Mouse (Mus musculus) hindbrain, embryonic 13.5 days (tissue): Measurements from ENCODE around the gene Iqgap2. TPM values are rescaled to one million over a fixed set of nuclear protein-coding genes. Genes with fewer than 3 reads are reported as not detected.
A peak's percentile ranks its signal among the peaks of the same experiment; 100 is the strongest.

ENCODE experiments used
- ATAC-seq: fragments of 200-750 bp; cut with Nextera tagmentation; 2 replicates; pipeline ENCODE4 v1.8.0; 2017; ENCODE audit warnings: moderate TSS enrichment; ENCODE audit not compliant: low FRiP score
- H3K27ac ChIP-seq: fragments of 300-500 bp; sonication (generic); 2 replicates; pipeline ENCODE4 v1.5.1; 2015; ENCODE audit warnings: inconsistent platforms, mild to moderate bottlenecking, moderate library complexity
- H3K27me3 ChIP-seq: fragments of 300-500 bp; sonication (generic); 2 replicates; pipeline ENCODE4 v1.6.1; 2015; ENCODE audit warnings: mild to moderate bottlenecking, inconsistent platforms
- H3K36me3 ChIP-seq: fragments of 300-500 bp; sonication (generic); 2 replicates; pipeline ENCODE4 v1.6.1; 2015; ENCODE audit warnings: mild to moderate bottlenecking, inconsistent platforms
- H3K4me1 ChIP-seq: fragments of 300-500 bp; sonication (generic); replicated peaks from 2 replicates; pipeline ENCODE4 v1.6.1; 2015; ENCODE audit warnings: inconsistent platforms
- H3K4me2 ChIP-seq: fragments of 300-500 bp; sonication (generic); 2 replicates; pipeline ENCODE4 v1.6.1; 2015; ENCODE audit warnings: inconsistent platforms, mild to moderate bottlenecking, moderate library complexity
- H3K4me3 ChIP-seq: fragments of 300-500 bp; sonication (generic); 2 replicates; pipeline ENCODE4 v1.5.1; 2015; ENCODE audit warnings: mild to moderate bottlenecking, inconsistent platforms
- H3K9ac ChIP-seq: fragments of 300-500 bp; sonication (generic); 2 replicates; pipeline ENCODE4 v1.6.1; 2015; ENCODE audit warnings: mild to moderate bottlenecking, inconsistent platforms
- H3K9me3 ChIP-seq: fragments of 300-500 bp; sonication (generic); 2 replicates; pipeline ENCODE4 v1.6.1; 2016; ENCODE audit warnings: inconsistent platforms
- WGBS: fragments of 180-500 bp; shearing (Covaris S2); methylation state at CpG from one replicate; pipeline ENCODE4 v1.1.7; 2015; 5-methylcytosine and 5-hydroxymethylcytosine counted together
- polyA plus RNA-seq: library from polyadenylated mRNA; unstranded; fragments of >200 nt; fragmentation: Nextera tagmentation; extraction: Ambion mirVana; gene quantifications from 2 replicates; pipeline ENCODE4 v1.2.1, GENCODE M21; 2015

The Iqgap2 gene
- polyA plus RNA-seq = 5.4 and 5.9 TPM in 2 replicates

DNA sequence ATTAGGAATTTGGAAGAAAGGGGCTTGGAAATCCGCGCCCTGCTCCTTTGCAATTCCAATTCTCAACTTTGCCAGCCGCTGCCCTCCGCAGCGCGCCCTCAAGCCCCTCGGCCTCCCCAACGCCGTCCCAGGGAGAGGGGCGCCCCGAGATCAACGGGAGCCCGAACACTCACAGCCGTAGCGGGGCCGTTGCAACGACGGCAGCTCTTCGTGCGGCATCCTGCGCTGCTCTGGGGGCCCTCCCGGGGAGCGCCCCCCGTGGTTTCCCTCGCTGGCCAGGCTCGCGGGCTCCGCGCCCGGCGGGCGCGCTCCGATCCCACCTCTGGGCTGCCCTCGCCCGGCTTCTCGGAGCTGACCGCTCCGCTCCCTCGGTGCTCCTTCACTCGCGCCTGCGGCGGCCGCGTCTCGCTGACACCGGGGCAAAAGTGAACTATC, at the start of gene Iqgap2:
Iqgap2 (minus strand) TSS at position 432 of the 435 bp plus-strand sequence.
- H3K9me3 ChIP-seq = no peaks in the 10 kb centered on the region
- WGBS = under 1% methylated on average over 48 of the region's 48 CpGs
- H3K9ac ChIP-seq = peak within 1 kb of the TSS; percentile 86
- peak within 1 kb of the TSS; percentile 55 for H3K27ac ChIP-seq
- H3K27me3 ChIP-seq = 0 out of 2 replicates have a peak, but pooled peaks cover 5% of the 10 kb centered on the region
- H3K36me3 ChIP-seq = no peaks in the 10 kb centered on the region
- peaks cover 36% of the 10 kb centered on the region for H3K4me1 ChIP-seq
- H3K4me3 ChIP-seq = peak within 1 kb of the TSS; percentile 79
- peak within 1 kb of the TSS; percentile 96 for H3K4me2 ChIP-seq
- peak; percentile 71 for ATAC-seq

DNA sequence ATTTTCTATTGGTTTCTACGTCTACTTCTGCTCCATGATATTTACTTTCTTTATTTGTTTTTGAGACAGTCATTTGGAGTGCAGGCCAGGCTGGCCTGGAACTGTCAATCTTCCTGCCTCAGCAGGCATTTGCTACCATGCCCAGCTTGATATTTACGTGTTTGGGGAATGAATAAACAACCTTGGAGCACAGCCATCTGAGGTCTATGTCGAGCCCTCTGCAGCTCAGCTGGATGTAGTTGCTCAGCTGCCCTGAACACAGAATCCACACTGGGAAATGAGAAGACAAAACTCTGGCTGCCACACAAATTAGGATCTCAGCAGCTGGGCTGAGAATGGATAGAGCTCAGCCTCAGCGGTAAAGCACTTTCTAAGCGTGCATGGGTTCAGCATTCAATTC, 49.1 kb upstream of the Iqgap2 start:
- Histone ChIP-seq H3K4me1 (0 out of 2 replicates have a peak, but pooled peaks cover 4% of the 10 kb centered on the region), H3K9ac (no peak overlapping the region), H3K4me3 (no peak overlapping the region), H3K9me3 (no peaks in the 10 kb centered on the region), H3K4me2 (no peak overlapping the region), H3K36me3 (no peaks in the 10 kb centered on the region), H3K27ac (no peak overlapping the region), H3K27me3 (no peaks in the 10 kb centered on the region)
- ATAC-seq = no peak
- 47% methylated on average over 5 of the region's 5 CpGs for WGBS

GRCm38 (mm10) chr13:95924201-95924621, 32.5 kb upstream of the Iqgap2 start:
- no peak for ATAC-seq
- WGBS = 64% methylated on average over 2 of the region's 2 CpGs
- no peaks in the 10 kb centered on the region for H3K4me1 ChIP-seq
- no peaks in the 10 kb centered on the region for H3K27me3 ChIP-seq
- no peaks in the 10 kb centered on the region for H3K9me3 ChIP-seq
- no peak overlapping the region for H3K4me2 ChIP-seq
- H3K9ac ChIP-seq = no peak overlapping the region
- H3K27ac ChIP-seq = no peak overlapping the region
- H3K4me3 ChIP-seq = no peak overlapping the region
- H3K36me3 ChIP-seq = no peaks in the 10 kb centered on the region

DNA sequence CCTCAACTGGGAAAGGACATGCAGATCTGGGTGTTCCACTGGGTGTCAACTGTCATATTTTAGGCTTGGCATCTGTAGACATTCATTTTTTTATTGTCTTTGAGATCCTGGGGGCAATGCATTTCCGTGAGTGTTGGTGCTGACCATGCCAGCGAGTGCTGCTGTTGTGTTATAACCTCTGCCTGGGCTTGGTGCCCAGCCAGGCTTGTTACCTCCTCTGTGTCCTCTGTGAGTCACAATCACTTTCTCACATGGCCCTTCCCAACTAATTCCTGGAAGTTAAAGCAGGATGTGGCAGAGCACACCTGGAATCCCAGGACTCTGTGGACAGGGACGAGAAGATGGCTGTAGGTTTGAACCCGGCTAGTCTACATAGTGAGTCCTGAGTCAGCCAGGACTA, 30.9 kb upstream of the Iqgap2 start:
- Histone ChIP-seq H3K4me2 (no peak overlapping the region), H3K27ac (no peak overlapping the region), H3K4me1 (no peaks in the 10 kb centered on the region), H3K36me3 (no peaks in the 10 kb centered on the region), H3K9ac (no peak overlapping the region), H3K4me3 (no peak overlapping the region), H3K27me3 (no peaks in the 10 kb centered on the region), H3K9me3 (no peaks in the 10 kb centered on the region)
- ATAC-seq = no peak
- 90% methylated on average over 4 of the region's 4 CpGs for WGBS

GRCm38 (mm10) chr13:95918624-95919284, 27.0 kb upstream of the Iqgap2 start:
- Histone ChIP-seq H3K9me3 (no peaks in the 10 kb centered on the region), H3K4me1 (no peaks in the 10 kb centered on the region), H3K27ac (no peak overlapping the region), H3K4me2 (no peak overlapping the region), H3K36me3 (no peaks in the 10 kb centered on the region), H3K27me3 (no peaks in the 10 kb centered on the region), H3K9ac (no peak overlapping the region), H3K4me3 (no peak overlapping the region)
- WGBS = 95% methylated on average over 9 of the region's 9 CpGs
- ATAC-seq = no peak

GRCm38 (mm10) chr13:95913046-95913406, 21.3 kb upstream of the Iqgap2 start:
- Histone ChIP-seq H3K4me2 (no peak overlapping the region), H3K4me3 (no peak overlapping the region), H3K27ac (no peak overlapping the region), H3K9ac (no peak overlapping the region), H3K4me1 (no peaks in the 10 kb centered on the region), H3K27me3 (no peaks in the 10 kb centered on the region), H3K9me3 (no peaks in the 10 kb centered on the region), H3K36me3 (no peaks in the 10 kb centered on the region)
- 81% methylated on average over 2 of the region's 2 CpGs for WGBS
- ATAC-seq = no peak

DNA sequence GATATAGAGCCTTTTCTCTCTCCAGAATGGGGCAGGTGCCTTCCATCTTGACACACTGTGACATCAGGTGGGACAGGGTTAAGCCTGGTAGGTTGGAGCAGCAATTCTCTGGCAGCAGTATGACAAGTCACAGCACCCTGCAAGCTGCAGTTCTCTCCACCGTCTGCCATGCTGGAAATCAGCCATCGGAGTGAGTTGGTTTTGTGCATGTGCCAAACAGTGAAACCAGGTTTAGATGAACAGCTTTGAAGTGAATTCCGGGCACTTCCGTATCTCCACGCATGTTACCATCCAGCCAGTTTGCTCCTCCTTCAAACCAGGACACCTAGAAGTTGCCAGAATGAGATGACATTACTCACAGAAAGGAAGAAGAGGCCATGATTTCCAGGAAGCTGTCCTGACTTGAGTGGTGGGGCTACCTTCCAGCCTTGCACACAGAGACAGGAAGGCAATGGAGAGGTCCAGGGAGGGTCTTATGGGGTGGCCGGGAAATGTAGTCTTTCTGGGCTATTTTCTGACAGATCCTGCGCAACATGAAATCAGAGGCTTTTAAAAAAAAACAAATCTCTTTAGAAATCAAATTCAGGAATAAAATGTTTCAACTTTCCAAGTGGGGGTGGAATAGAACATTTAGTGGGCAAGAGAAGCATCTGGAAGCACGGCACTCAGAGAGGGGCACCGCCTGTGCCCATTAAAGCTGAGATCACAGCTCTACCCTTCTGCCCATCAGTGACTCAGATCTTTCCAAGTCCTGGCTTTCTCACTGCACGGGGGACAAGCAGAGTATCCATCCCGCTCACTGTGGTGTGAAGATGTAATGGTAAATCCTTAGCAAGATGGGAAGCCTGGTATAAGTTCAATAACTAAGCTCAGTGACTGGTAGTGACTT, 20.7 kb upstream of the Iqgap2 start:
- H3K27ac ChIP-seq = no peak overlapping the region
- 89% methylated on average over 11 of the region's 11 CpGs for WGBS
- no peak for ATAC-seq

GRCm38 (mm10) chr13:95910270-95910669, 18.5 kb upstream of the Iqgap2 start:
- 81% methylated on average over 9 of the region's 9 CpGs for WGBS
- Histone ChIP-seq H3K4me2 (no peak overlapping the region), H3K27me3 (no peaks in the 10 kb centered on the region), H3K27ac (no peak overlapping the region), H3K4me1 (no peaks in the 10 kb centered on the region), H3K9me3 (no peaks in the 10 kb centered on the region), H3K4me3 (no peak overlapping the region), H3K36me3 (no peaks in the 10 kb centered on the region), H3K9ac (no peak overlapping the region)
- ATAC-seq = no peak

More for the DNA sequence above, 20.7 kb upstream of the Iqgap2 start:
- Histone ChIP-seq H3K36me3 (no peaks in the 10 kb centered on the region), H3K4me1 (no peaks in the 10 kb centered on the region), H3K4me2 (no peak overlapping the region), H3K9ac (no peak overlapping the region), H3K9me3 (no peaks in the 10 kb centered on the region), H3K27me3 (no peaks in the 10 kb centered on the region), H3K4me3 (no peak overlapping the region)

- Histone ChIP-seq H3K27ac (no peak overlapping the region), H3K4me2 (no peak overlapping the region), H3K36me3 (no peaks in the 10 kb centered on the region), H3K27me3 (no peaks in the 10 kb centered on the region), H3K9me3 (no peaks in the 10 kb centered on the region), H3K4me3 (no peak overlapping the region), H3K4me1 (no peaks in the 10 kb centered on the region), H3K9ac (no peak overlapping the region)
- 79% methylated on average over 2 of the region's 2 CpGs for WGBS
- ATAC-seq = no peak
Measured at GRCm38 (mm10) chr13:95909244-95909643, 17.5 kb upstream of the Iqgap2 start.

DNA sequence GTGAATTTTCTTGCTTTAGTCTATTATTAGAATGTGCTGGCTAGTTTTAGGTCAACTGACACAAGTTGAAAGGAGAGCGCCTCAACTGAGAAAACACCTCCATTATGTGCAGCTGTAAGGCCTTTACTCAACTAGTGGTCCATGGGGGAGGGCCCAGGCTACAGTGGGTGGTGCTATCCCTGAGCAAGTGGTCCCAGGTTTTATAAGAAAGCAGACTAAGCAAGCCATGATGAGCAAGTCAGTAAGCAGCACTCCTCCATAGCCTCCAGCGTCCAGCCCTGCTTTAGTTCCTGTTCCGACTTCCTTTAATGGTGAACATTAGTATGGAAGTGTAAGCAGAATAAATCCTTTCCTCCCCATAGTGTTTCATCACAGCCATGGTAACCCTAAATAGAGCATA, 11.0 kb upstream of the Iqgap2 start:
- H3K4me3 ChIP-seq = no peak overlapping the region

DNA sequence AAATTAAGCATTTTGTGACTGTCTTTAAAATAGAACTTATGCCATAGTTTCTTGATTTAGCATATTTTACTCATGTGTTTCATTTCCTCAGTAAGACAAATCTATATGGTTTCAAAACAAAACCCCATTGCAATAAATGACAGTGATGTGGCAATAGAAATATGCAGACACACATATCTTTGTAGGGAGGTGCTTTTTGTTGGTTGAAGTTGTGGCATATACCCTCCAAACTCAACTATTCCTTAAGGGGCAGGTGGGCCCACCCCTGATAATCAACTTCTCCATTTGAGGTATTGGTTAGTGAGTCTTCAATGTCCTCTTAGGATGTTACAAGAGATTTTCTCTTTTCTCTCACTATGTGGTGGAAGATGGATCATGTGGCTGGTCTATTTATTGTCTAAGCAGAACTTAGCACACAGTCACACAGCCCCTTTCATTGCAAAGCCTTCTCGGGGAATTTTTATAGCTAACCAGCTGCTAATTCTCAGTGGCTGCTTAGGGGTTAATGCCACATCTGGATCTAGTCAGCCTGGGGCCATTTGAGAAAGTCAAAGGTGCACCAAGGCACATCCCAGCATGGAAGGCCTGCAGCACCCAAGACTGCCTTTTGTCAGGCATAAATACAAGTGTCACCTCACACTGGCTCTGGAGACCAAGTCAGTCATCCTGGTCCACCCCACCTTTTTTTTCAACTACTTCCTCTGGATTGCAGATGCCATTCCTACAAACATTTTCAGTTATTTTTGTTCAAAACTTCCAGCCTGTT, 8.3 kb upstream of the Iqgap2 start:
- WGBS = 79% methylated on average over 1 of the region's 1 CpGs

More for the DNA sequence above, 11.0 kb upstream of the Iqgap2 start:
- WGBS = 93% methylated on average over 3 of the region's 3 CpGs
- Histone ChIP-seq H3K4me2 (no peak overlapping the region), H3K4me1 (no peaks in the 10 kb centered on the region), H3K27me3 (no peaks in the 10 kb centered on the region), H3K9me3 (0 out of 2 replicates have a peak, but pooled peaks cover 3% of the 10 kb centered on the region), H3K36me3 (no peaks in the 10 kb centered on the region), H3K27ac (no peak overlapping the region), H3K9ac (no peak overlapping the region)
- no peak for ATAC-seq

DNA sequence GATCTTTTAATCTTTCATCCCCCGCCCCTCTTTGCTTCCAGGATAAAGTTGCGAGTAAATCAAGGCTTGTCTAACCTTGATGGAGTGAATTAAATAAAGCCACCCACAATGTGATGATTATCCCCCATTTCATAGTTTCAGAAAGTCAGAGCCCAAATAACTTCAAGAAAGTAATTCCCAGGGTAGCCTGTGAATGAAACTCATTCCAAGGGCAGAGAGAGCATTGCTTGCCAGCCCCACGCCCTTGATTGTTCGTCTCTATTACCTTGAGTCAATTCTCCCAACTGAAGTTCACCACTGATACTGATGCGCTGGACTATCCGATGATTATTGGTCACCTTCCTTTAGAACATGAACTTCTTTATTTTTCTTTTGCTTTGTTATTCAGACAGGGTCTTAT, 4.8 kb upstream of the Iqgap2 start:
- Histone ChIP-seq H3K4me3 (no peak overlapping the region), H3K27me3 (0 out of 2 replicates have a peak, but pooled peaks cover 5% of the 10 kb centered on the region), H3K4me2 (no peak overlapping the region), H3K9ac (no peak overlapping the region), H3K4me1 (peaks cover 9% of the 10 kb centered on the region), H3K36me3 (no peaks in the 10 kb centered on the region), H3K9me3 (no peaks in the 10 kb centered on the region), H3K27ac (no peak overlapping the region)
- 87% methylated on average over 6 of the region's 6 CpGs for WGBS
- no peak for ATAC-seq

More for the DNA sequence above, 8.3 kb upstream of the Iqgap2 start:
- Histone ChIP-seq H3K4me1 (no peaks in the 10 kb centered on the region), H3K4me2 (no peak overlapping the region), H3K9ac (no peak overlapping the region), H3K9me3 (0 out of 2 replicates have a peak, but pooled peaks cover 3% of the 10 kb centered on the region), H3K27ac (no peak overlapping the region), H3K4me3 (no peak overlapping the region), H3K36me3 (no peaks in the 10 kb centered on the region), H3K27me3 (no peaks in the 10 kb centered on the region)
- no peak for ATAC-seq
